ENCODE assay signal across 22 mouse cellular contexts in the genomic region with DNA sequence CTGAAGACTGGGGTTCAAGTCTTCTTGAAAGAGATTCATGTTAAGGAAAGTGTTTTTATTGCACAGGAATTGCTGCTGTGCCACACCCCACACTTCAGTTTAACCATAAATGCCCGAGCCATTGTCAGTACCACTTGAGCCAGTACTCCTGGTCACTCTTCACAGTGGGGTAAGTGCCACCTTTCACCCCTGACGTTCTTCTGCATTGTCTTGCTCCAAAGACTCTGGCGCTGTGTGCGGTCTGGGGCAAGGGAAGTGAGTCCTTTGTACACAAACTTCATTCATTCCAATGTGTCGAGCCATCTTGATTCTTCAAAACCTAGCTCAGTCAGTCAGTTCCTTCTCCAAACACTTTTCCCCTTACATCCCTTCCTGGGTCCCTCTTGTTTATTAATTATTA. TPM values are rescaled to one million over a fixed set of nuclear protein-coding genes. Genes with fewer than 3 reads are reported as not detected.
DNase-seq lines count a peak whose midpoint lies in the region; ATAC-seq lines count a peak whose summit lies in the region.
"Had no signal": no experiment of that assay in that cellular context is flagged by ENCODE, and none has a peak within 500 bp of the region (broad histone marks: within the 10 kb centered on the region; RNA-seq: fewer than 3 reads in every experiment).

No protein-coding gene starts in this region.

- H3K4me3 ChIP-seq in heart, embryonic 10.5 days = no peak overlapping the region
- no peak overlapping the region for H3K4me3 ChIP-seq in heart, embryonic 12.5 days
- H3K4me3 ChIP-seq: forebrain, embryonic 13.5 days; heart, embryonic 13.5 days; hindbrain, embryonic 12.5 days; hindbrain, embryonic 15.5 days had no signal

- 70% methylated on average over 5 of the region's 5 CpGs for WGBS in heart, embryonic 10.5 days
- 74% methylated on average over 5 of the region's 5 CpGs for WGBS in heart, embryonic 12.5 days

- no peaks in the 10 kb centered on the region for H3K9me3 ChIP-seq in heart, embryonic 10.5 days
- no peaks in the 10 kb centered on the region for H3K9me3 ChIP-seq in heart, embryonic 12.5 days (replicated peaks)
- H3K9me3 ChIP-seq: forebrain, embryonic 13.5 days; heart, embryonic 13.5 days; hindbrain, embryonic 12.5 days; hindbrain, embryonic 15.5 days had no signal

- no peak for ATAC-seq in heart, embryonic 12.5 days (ENCODE audit: insufficient number of reproducible peaks, low FRiP score)
- ATAC-seq: CD4-positive, CD25-positive, alpha-beta regulatory T cell, adult 4 months; forebrain, embryonic 13.5 days; forebrain, embryonic 16.5 days had no signal

- peak; percentile 58 for DNase-seq in heart, embryonic 10.5 days (ENCODE audit: low spot score)
- peak; percentile 45 to 56 for DNase-seq in lung, adult 18-20 months
- no peak for DNase-seq in lung, postnatal 10 days
- peak; percentile 49 for DNase-seq in R1 (ENCODE audit: low read depth, low spot score)
- DNase-seq in ZHBTc4 (ENCODE audit: low read depth, low spot score) = peak; percentile 49
- DNase-seq in kidney, adult 11 months = no peak
- DNase-seq: adrenal gland, postnatal 10 days; adrenal gland, postnatal 36 days; cerebellum, adult 18-20 months; cerebellum, adult 9-10 months; cerebellum, postnatal 14 days; gastrocnemius, postnatal 10 days; gastrocnemius, postnatal 36 days had no signal

- H3K4me2 ChIP-seq in heart, embryonic 12.5 days = no peak overlapping the region
- H3K4me2 ChIP-seq: forebrain, embryonic 13.5 days; heart, embryonic 13.5 days; hindbrain, embryonic 12.5 days; hindbrain, embryonic 15.5 days had no signal

- no peak overlapping the region for H3K27ac ChIP-seq in heart, embryonic 10.5 days
- no peak overlapping the region for H3K27ac ChIP-seq in heart, embryonic 12.5 days (ENCODE audit: poor library complexity, severe bottlenecking)
- H3K27ac ChIP-seq: forebrain, embryonic 13.5 days; heart, embryonic 13.5 days; hindbrain, embryonic 12.5 days; hindbrain, embryonic 15.5 days had no signal

- H3K9ac ChIP-seq in heart, embryonic 12.5 days = no peak overlapping the region
- H3K9ac ChIP-seq: forebrain, embryonic 13.5 days; heart, embryonic 13.5 days; hindbrain, embryonic 12.5 days; hindbrain, embryonic 15.5 days had no signal

- 0 out of 2 replicates have a peak, but pooled peaks cover 6% of the 10 kb centered on the region for H3K27me3 ChIP-seq in heart, embryonic 10.5 days (ENCODE audit: insufficient read depth, poor library complexity, severe bottlenecking)
- no peaks in the 10 kb centered on the region for H3K27me3 ChIP-seq in heart, embryonic 12.5 days (replicated peaks)
- H3K27me3 ChIP-seq: forebrain, embryonic 13.5 days; heart, embryonic 13.5 days; hindbrain, embryonic 12.5 days; hindbrain, embryonic 15.5 days had no signal

- H3K36me3 ChIP-seq in heart, embryonic 10.5 days = no peaks in the 10 kb centered on the region
- H3K36me3 ChIP-seq in heart, embryonic 12.5 days = no peaks in the 10 kb centered on the region
- H3K36me3 ChIP-seq: heart, embryonic 13.5 days; hindbrain, embryonic 12.5 days; hindbrain, embryonic 15.5 days had no signal

- peaks cover 6% of the 10 kb centered on the region for H3K4me1 ChIP-seq in heart, embryonic 10.5 days
- H3K4me1 ChIP-seq in heart, embryonic 12.5 days (replicated peaks) = peaks cover 12% of the 10 kb centered on the region
- H3K4me1 ChIP-seq: hindbrain, embryonic 15.5 days had no signal

RNA-seq across cellular contexts. Expression of a gene that starts 11.2 kb away (rescaled TPM):
- 47.3 and 53.4 TPM in 2 replicates for polyA plus RNA-seq in heart, embryonic 10.5 days (2016; fragmentation: Nextera tagmentation; extraction: Ambion mirVana)
- polyA plus RNA-seq in heart, embryonic 12.5 days (2016; fragmentation: Nextera tagmentation; extraction: Ambion mirVana) = 35.0 and 38.7 TPM in 2 replicates

RNA-seq across cellular contexts. Expression of a gene that starts 28.0 kb away (rescaled TPM):
- 4.1 and 4.6 TPM in 2 replicates for polyA plus RNA-seq in heart, embryonic 10.5 days (2016; fragmentation: Nextera tagmentation; extraction: Ambion mirVana)
- polyA plus RNA-seq in heart, embryonic 12.5 days (2016; fragmentation: Nextera tagmentation; extraction: Ambion mirVana) = 4.0 and 4.9 TPM in 2 replicates

RNA-seq across cellular contexts. Expression of a gene that starts 28.3 kb away (rescaled TPM):
- 1.1 and 2.3 TPM in 2 replicates for polyA plus RNA-seq in heart, embryonic 10.5 days (2016; fragmentation: Nextera tagmentation; extraction: Ambion mirVana)
- polyA plus RNA-seq in heart, embryonic 12.5 days (2016; fragmentation: Nextera tagmentation; extraction: Ambion mirVana) = 1.4 and 1.8 TPM in 2 replicates

RNA-seq across cellular contexts. Expression of a gene that starts 39.6 kb away (rescaled TPM):
- 380 and 484 TPM in 2 replicates for polyA plus RNA-seq in heart, embryonic 10.5 days (2016; fragmentation: Nextera tagmentation; extraction: Ambion mirVana)
- polyA plus RNA-seq in heart, embryonic 12.5 days (2016; fragmentation: Nextera tagmentation; extraction: Ambion mirVana) = 580 TPM in 2 replicates

RNA-seq across cellular contexts. Expression of a gene that starts 57.4 kb away (rescaled TPM):
- 0.43 and 0.51 TPM in 2 replicates for polyA plus RNA-seq in heart, embryonic 10.5 days (2016; fragmentation: Nextera tagmentation; extraction: Ambion mirVana)
- polyA plus RNA-seq in heart, embryonic 12.5 days (2016; fragmentation: Nextera tagmentation; extraction: Ambion mirVana) = 0.34 and 0.63 TPM in 2 replicates
- polyA plus RNA-seq: C2C12; embryonic facial prominence, embryonic 11.5 days had no signal

Comparison
In these comparisons a context has a peak if more than half of its experiments do, and no peak if none do; other contexts are left out.
1. DNase-seq: peak in heart, embryonic 10.5 days (single experiment), lung, adult 18-20 months (2 of 2), R1 (single experiment) and ZHBTc4 (single experiment); none in lung, postnatal 10 days (single experiment) and kidney, adult 11 months (single experiment).